Mouse (Mus musculus): Measurements from ENCODE around the gene St6gal1. TPM values are rescaled to one million over a fixed set of nuclear protein-coding genes. Genes with fewer than 3 reads are reported as not detected.

St6gal1 gene
- polyA plus RNA-seq, 1 experiment = 31.5 TPM

- no peak for TF ChIP-seq CTCF (IDR thresholded peaks at IDR 0.05; ENCODE audit: borderline replicate concordance, extremely low read depth, insufficient read depth, insufficient read length)
- TF ChIP-seq POLR2A (IDR thresholded peaks at IDR 0.05; ENCODE audit: borderline replicate concordance, extremely low read depth, insufficient read depth, insufficient read length, poor library complexity, severe bottlenecking) = no peak
- DNase-seq (ENCODE audit: low read depth) = peak; percentile 26
Measured at GRCm38 (mm10) chr16:23223871-23224469, 570 bp upstream of the St6gal1 start.

DNA sequence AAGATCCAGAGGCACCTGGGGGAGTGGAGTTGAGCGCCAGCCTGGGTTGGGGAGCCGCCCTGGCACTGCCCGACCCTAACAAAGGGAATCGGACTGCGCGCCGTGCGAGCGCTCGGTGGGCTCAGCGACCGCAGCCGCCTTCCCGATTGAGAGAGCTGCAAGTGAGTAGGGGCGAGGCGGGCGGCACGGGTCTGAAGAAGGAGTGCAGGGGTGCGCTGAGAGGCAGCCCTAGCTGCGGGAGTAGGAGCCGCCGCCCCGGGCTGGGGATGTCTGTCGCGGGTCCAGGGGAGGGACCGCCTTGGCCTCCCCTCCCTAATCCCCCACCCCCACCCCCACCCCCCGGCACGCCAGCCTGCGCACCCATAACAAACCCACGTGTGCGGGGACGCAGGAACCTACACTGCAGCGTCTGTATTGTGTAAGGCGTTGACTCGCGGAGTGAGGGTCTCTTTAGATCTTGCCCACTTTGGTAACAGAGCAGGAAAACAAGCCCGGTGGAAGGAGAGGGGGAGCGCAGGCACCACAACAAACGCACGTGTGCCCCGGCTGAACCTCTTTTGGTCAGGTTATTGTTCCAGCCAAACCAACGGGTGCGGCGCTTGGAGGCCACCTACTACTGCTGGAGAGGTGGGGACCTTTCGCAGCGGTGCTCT, 655 bp downstream of the St6gal1 start:
- peak; percentile 90 for DNase-seq (ENCODE audit: low read depth)
- TF ChIP-seq POLR2A (IDR thresholded peaks at IDR 0.05; ENCODE audit: borderline replicate concordance, extremely low read depth, insufficient read depth, insufficient read length, poor library complexity, severe bottlenecking) = peak; percentile 60; the same call in 1 of the 2 replicates
- TF ChIP-seq CTCF (IDR thresholded peaks at IDR 0.05; ENCODE audit: borderline replicate concordance, extremely low read depth, insufficient read depth, insufficient read length) = no peak

DNA sequence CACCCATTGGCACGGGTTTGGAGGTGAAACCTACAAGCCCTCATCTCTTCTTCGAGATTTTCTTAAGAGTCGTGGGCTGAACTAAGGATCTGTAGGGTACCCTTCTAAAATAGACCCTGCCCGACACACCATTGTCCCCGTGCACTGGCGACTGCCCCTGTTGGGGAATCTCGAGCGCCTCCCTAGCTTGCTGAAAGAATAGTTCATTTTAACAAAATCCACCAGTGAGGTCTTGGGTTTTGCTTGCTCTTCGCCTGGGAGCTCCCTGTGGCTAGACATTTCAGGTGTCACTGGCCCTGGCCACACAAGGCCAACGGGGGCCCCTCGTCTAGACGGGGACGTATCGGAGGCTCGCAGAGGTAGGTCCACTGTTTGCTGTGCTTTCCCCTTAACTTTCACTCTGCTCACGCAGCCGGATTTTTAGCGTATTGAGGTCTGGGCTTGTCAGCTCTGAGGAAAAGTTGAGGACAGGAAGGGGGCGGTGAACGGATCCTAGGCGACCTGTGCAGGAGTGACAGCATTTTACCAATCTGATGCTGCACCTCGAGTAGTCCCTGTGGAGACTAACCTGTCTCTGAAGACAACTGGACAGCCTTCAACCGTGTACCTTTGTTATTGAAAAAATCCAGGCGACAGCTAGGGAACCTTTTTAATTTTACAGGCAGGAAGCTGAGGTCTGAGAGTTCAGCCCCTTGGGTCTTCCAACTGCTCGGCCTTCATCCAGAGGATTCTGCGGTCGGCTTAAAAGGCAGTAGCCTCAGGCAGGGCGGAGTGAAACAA, 1.5 kb downstream of the St6gal1 start:
- peak; percentile 79 for DNase-seq (ENCODE audit: low read depth)

DNA sequence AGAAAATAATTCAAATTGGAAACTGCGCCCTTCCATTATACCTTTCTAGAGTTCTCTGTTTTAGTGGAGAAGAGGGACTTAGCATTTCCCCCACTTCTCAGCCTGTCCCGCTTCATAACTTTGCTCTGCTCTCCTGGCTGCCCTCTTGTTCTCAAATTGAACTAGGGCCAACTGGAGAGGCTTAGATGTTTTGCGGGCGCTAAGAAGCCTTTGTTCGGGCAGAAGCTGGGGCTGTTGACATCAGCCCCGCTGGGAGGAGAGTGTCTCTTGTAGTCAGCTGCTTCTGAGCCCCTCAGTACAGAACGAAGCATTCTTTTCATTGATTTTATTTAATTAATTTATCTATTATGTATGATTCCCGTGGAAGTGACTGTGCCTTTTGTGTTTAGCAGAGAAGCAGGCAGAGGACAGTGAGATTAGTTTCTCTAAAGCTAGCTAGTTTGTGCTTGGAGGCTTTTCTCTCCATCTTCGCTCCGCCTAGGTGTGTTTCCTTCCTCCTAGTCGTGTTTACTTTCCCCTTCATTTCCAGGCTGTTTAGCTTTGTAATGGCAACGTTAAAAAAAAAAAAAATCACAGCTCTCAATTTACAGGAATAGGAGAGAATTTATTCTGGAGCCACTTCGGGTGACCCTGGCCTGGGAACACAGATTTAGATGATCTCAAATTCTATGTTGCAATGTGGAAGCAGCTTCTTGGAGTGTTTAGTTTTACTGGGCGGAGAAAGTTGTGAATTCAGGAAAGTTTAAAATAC, 2.2 kb downstream of the St6gal1 start:
- peak; percentile 88 for DNase-seq (ENCODE audit: low read depth)
- peak; percentile 29; the same call in 1 of the 2 replicates for TF ChIP-seq POLR2A (IDR thresholded peaks at IDR 0.05; ENCODE audit: borderline replicate concordance, extremely low read depth, insufficient read depth, insufficient read length, poor library complexity, severe bottlenecking)
- TF ChIP-seq CTCF (IDR thresholded peaks at IDR 0.05; ENCODE audit: borderline replicate concordance, extremely low read depth, insufficient read depth, insufficient read length) = no peak

More for the DNA sequence above, 1.5 kb downstream of the St6gal1 start:
- TF ChIP-seq CTCF (IDR thresholded peaks at IDR 0.05; ENCODE audit: borderline replicate concordance, extremely low read depth, insufficient read depth, insufficient read length) = peak; percentile 32; the same call in 1 of the 2 replicates
- peak; percentile 32; the same call in 1 of the 2 replicates for TF ChIP-seq POLR2A (IDR thresholded peaks at IDR 0.05; ENCODE audit: borderline replicate concordance, extremely low read depth, insufficient read depth, insufficient read length, poor library complexity, severe bottlenecking)

GRCm38 (mm10) chr16:23227851-23228250, 3.3 kb downstream of the St6gal1 start:
- TF ChIP-seq CTCF (IDR thresholded peaks at IDR 0.05; ENCODE audit: borderline replicate concordance, extremely low read depth, insufficient read depth, insufficient read length) (no peak), POLR2A (IDR thresholded peaks at IDR 0.05; ENCODE audit: borderline replicate concordance, extremely low read depth, insufficient read depth, insufficient read length, poor library complexity, severe bottlenecking) (no peak)
- no peak for DNase-seq (ENCODE audit: low read depth)

- no peak for DNase-seq (ENCODE audit: low read depth)
- TF ChIP-seq CTCF (IDR thresholded peaks at IDR 0.05; ENCODE audit: borderline replicate concordance, extremely low read depth, insufficient read depth, insufficient read length) (no peak), POLR2A (IDR thresholded peaks at IDR 0.05; ENCODE audit: borderline replicate concordance, extremely low read depth, insufficient read depth, insufficient read length, poor library complexity, severe bottlenecking) (no peak)
Measured at GRCm38 (mm10) chr16:23228486-23228885, 3.9 kb downstream of the St6gal1 start.

DNA sequence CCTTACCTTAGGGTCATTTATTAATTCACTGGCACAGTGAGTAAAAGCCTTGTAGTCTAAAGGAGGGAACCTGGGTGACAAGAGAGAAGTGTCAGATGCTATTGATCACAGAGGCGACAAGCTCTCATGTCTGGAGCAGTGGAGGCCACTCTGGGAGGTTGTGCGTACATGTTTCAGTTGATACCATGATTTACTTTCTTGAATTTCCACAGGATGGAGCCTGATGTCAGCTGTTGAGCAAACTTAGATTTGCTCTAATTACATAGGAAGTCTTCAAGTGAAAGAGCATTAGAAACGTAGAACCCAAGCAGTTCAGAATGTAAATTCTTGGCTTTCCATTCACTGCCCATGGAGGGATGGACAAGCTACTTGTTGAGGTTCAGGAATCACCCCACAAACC, 5.4 kb downstream of the St6gal1 start:
- TF ChIP-seq CTCF (IDR thresholded peaks at IDR 0.05; ENCODE audit: borderline replicate concordance, extremely low read depth, insufficient read depth, insufficient read length) (no peak), POLR2A (IDR thresholded peaks at IDR 0.05; ENCODE audit: borderline replicate concordance, extremely low read depth, insufficient read depth, insufficient read length, poor library complexity, severe bottlenecking) (no peak)
- DNase-seq (ENCODE audit: low read depth) = no peak

DNA sequence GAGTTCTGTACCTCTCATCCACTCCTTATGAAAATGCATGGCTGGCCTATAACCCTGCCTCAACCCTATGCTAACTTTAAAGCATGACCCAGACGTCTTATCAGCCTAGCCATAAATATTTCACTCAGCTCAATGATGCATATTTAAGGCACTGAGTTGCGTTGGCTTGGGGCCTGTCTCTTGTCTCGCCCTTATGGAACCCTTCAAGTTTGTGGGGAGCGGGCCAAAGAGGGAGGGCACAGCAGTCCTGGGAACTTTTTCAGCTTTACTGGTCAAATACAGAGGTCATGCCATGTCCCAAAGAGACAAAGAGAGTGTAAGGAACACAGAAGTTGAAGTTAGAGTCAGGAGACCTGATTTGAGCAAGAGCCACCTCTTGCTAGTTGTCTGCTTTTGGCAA, 6.6 kb downstream of the St6gal1 start:
- TF ChIP-seq POLR2A (IDR thresholded peaks at IDR 0.05; ENCODE audit: borderline replicate concordance, extremely low read depth, insufficient read depth, insufficient read length, poor library complexity, severe bottlenecking) (no peak), CTCF (IDR thresholded peaks at IDR 0.05; ENCODE audit: borderline replicate concordance, extremely low read depth, insufficient read depth, insufficient read length) (no peak)
- no peak for DNase-seq (ENCODE audit: low read depth)

DNA sequence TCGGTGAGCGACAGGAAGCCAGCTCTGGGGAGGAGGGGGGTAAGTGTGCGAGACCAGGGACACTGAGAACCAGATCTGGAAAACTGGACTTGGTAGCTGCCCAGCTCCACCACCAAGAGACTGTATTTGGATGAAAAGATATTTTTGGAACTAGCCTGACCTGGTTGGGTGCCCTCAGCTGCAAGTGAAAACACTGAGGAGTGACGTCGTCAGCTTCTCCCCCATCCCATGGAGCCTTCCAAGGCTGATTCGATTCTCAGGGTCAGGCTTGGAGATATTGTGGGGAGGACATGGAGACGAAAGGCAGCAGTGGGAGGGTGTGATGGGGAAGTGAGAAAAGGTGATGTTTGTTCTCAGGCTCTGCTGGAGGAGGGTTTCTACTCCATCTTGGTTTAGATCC, 8.2 kb downstream of the St6gal1 start:
- DNase-seq (ENCODE audit: low read depth) = no peak
- TF ChIP-seq CTCF (IDR thresholded peaks at IDR 0.05; ENCODE audit: borderline replicate concordance, extremely low read depth, insufficient read depth, insufficient read length) (no peak), POLR2A (IDR thresholded peaks at IDR 0.05; ENCODE audit: borderline replicate concordance, extremely low read depth, insufficient read depth, insufficient read length, poor library complexity, severe bottlenecking) (no peak)

- no peak for TF ChIP-seq CTCF (IDR thresholded peaks at IDR 0.05; ENCODE audit: borderline replicate concordance, extremely low read depth, insufficient read depth, insufficient read length)
- no peak for TF ChIP-seq POLR2A (IDR thresholded peaks at IDR 0.05; ENCODE audit: borderline replicate concordance, extremely low read depth, insufficient read depth, insufficient read length, poor library complexity, severe bottlenecking)
- DNase-seq (ENCODE audit: low read depth) = no peak
Measured at GRCm38 (mm10) chr16:23233496-23233895, 9.0 kb downstream of the St6gal1 start.

DNA sequence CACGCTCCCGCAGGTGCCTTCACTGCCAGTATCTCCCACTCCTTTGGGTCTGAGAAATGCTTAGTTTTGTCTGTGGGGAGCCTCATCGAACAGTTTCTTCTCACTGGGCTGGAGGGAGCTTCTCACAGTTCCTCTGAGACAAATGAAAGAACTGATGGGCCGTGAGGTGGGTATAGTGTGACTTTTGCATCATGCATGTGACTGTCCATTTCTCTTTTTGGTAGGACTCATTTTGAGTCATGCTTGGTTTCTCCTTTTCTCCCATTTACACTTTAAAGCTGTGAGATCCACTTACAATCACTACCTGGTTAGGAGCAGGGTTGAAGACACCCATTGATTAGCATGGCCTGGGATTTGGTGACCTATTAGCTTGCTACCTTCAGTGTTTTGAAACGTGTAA, 10.0 kb downstream of the St6gal1 start:
- TF ChIP-seq CTCF (IDR thresholded peaks at IDR 0.05; ENCODE audit: borderline replicate concordance, extremely low read depth, insufficient read depth, insufficient read length) (no peak), POLR2A (IDR thresholded peaks at IDR 0.05; ENCODE audit: borderline replicate concordance, extremely low read depth, insufficient read depth, insufficient read length, poor library complexity, severe bottlenecking) (no peak)
- DNase-seq (ENCODE audit: low read depth) = no peak

Measured in brain, embryonic 14.5 days (tissue).